Mouse (Mus musculus) neural tube, embryonic 10.5 days (tissue): ENCODE data around the gene Gata5.

Experiments used
- DNase-seq: peaks from one replicate; pipeline ENCODE4 v3.0.0-alpha.2; 2017; ENCODE audit warnings: low spot score; ENCODE audit errors: extremely low spot score

Gata5 gene

GRCm38 (mm10) chr2:180334551-180334986 is at the start of gene Gata5:
TSS of gene Gata5 (minus strand) at chr2:180334699.
- DNase-seq: peak; percentile 83

DNA sequence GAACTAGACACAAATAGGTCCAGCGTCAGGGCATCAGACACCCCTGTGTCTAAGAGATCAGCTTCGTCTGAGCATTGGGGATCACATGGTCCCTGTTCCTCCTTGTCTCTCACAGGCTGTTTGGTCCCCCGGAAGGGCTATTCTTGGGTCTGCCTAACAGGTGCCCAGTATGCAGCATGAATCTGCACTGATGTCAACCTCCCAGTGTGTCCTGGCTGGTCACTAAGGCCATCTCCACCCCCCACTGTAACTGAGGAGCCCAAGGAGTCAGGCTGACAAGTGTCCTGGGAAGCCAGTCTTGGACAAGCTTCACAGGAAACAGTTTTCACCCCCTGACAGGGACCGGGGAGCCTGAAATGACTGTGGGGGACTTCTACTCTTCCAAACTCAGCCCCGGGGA is 42.2 kb upstream of the Gata5 start:
- DNase-seq: no peak

DNA sequence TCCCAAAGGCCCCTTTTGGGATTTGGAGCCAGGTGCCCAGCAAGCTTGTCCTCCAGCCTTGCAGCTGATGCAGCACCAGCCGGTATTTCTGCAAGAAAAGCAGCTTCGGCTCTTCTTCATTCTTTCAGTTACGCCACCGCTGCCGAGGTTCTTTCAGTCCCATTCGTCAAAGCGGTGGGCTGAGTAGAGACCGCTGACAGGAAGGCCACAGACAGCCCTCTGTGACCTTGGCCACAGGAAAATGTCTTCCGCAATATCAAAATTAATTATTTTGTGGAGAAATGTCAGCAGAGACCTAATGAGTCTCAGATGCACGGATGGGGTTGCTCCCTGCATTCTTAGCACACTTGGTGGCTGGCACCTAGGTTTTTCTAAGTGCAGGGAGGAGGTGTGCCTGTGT is 38.8 kb upstream of the Gata5 start:
- no peak for DNase-seq

DNA sequence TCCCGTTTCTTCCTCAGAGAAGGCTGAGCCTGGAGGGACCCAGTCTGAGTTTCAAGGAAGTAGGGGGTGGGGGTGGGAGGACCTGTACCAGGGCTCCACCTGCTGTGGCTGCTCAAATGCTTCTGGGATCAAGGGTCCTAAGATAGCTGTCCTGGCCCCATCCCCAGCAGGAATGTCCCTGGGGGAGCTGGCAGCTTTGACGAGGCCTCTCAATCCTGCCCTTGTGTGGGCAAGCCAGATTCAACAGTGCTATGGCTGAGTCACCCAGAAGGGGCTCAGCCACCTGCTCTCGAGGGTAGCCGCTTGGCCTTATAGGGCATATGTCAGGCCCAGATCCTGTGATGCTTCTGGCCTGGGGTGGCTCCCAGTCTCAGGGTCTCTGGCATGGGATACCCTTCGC is 33.9 kb upstream of the Gata5 start:
- no peak for DNase-seq

GRCm38 (mm10) chr2:180367350-180367749 is 32.9 kb upstream of the Gata5 start:
- no peak for DNase-seq

DNA sequence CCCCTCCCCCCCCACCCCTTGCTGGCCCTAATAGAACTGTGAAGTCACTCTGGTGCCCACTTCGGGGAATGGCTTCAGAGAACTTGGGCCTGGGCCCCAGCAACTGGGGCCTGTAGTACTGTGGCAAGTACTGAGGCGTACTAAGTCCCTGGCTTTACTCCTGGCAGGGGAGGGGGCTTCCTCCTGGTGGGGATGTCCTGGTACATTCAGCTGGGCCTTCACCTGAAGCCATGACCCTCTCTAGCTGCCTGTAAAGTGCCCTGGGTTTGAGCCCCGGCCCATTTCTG is 28.9 kb upstream of the Gata5 start:
- no peak for DNase-seq

GRCm38 (mm10) chr2:180362585-180363433 is 28.3 kb upstream of the Gata5 start:
- DNase-seq: no peak

- no peak for DNase-seq
These were observed 24.6 kb upstream of the Gata5 start for GRCm38 (mm10) chr2:180359062-180359461.

GRCm38 (mm10) chr2:180353338-180353737 is 18.8 kb upstream of the Gata5 start:
- peak; percentile 65 for DNase-seq

DNA sequence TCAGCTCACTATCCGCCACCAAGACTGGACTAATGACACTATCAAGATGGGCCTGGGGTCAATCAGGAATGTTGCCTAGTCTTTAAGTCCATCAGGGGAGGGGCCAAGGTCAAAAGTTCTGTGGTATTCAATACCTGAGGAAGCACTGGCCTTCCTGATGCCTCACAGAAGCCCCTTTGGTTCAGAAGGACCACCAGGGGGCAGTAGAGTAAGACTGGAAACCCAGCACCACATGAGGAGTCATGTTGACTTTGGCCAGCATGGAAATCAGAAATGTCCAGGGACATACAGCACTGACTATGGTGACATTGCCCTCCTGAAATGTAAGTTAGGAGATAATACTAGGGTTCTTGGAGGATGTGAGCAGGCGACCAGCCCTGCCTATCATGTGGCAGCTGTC is 16.2 kb upstream of the Gata5 start:
- DNase-seq: no peak

DNA sequence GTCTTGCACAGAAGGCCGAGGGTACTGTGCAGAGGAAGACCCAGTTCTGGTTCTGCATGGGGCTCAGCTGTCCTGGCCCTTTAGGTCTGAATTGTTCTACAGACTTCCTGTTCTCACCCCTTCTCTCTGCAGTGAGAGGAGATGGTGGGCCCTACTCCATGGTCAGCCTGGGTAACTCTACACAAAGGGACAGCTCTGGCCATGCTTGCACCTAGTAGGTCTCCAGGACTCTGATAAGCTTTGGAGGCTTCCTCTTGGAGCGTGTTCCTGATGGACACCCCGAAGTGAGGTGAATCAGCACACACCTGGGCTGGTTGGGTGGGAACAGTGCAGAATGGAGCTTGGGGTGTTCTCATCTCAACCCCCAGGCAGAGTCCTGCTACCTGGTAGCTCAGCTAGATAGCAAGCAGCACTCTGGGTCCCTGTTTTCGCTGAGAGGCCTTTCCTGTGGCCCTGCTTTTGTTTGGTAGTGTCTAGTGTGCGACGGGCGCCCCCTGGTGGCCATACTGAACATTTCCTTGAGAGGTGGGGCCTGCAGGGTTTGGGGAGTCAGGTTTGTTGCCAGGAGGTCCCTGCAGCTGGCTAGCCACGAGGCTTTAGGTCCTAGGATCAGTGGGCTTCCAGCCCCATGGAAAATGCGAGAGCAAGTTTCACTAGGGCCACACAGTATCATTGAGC is 12.5 kb upstream of the Gata5 start:
- peak; percentile 91 for DNase-seq

DNA sequence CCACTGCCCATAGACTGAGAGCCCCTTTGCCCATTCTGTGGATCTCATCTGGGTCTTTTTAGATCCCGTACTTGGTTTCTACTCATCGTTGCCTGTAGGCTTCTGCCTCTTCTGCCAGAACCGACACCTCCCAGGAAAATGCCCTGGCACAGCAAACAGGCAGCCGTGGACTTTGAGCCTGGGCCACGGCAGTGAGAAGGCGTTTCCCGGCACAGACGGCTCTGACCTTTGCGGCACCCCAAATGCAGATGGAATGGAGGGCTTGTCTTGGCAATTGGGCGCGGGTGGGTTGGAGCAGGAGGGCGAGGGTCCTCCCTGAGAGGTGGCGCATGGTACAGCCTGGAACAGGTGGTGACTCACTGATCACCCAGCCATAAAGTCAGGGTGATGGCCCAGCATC is 8.6 kb upstream of the Gata5 start:
- no peak for DNase-seq

GRCm38 (mm10) chr2:180342189-180342588 is 7.7 kb upstream of the Gata5 start:
- no peak for DNase-seq

GRCm38 (mm10) chr2:180341229-180341628 is 6.7 kb upstream of the Gata5 start:
- no peak for DNase-seq

GRCm38 (mm10) chr2:180339886-180340285 is 5.4 kb upstream of the Gata5 start:
- no peak for DNase-seq

- DNase-seq: peak; percentile 64
These were observed 535 bp downstream of the Gata5 start for GRCm38 (mm10) chr2:180333778-180334550.

DNA sequence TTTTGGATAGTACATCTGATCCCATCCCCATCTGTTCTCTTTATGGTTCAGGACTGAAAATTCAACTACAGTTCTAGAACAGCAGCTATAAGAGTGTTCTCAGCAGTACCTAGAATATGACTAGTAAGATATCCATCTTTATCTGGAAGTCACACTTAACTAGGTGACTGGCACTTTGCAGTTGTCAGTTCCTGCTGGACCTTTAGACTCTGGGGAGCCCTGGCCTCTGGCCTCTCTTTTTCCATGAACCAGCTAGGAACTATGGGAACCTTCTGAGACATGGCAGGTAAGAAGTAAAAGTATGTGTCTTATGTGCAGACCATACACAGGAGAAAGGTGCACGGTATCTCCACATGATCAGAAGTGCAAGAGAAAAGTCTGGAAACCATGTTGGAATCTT is 5.0 kb downstream of the Gata5 start:
- DNase-seq: no peak

DNA sequence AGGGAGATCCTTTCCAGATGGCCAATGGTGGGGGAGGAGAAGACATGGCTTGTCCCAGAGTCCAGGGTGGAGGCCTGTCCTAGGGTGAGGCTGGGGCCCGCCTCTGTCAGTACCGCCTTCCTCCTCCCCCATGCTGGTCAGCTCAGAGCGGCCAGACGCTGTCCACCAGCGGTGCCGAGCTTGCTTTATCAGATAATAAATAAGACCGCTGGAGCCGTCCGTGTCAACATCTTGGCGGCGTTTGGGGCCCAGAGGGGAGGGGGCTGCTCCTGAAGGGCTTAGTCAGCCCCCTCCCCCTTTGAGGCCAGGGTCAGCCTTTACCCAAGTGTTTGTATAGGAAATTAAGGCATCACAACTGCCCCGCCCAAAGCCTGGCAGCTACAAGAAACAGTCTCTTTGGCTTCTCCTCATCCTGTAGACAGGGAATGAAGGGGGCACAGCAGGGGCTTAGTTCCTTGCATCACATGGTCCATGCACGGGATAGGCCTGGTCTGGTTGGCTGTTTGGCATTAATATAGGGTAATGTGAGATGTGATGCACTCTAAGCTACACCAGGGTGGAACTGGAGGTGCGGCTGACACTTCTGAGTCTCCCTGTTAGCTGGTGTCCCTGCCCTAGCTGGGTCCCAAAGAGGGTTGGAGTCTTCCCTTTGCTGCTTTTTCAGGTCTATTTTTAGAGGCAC is 11.7 kb downstream of the Gata5 start:
- DNase-seq: peak; percentile 47

DNA sequence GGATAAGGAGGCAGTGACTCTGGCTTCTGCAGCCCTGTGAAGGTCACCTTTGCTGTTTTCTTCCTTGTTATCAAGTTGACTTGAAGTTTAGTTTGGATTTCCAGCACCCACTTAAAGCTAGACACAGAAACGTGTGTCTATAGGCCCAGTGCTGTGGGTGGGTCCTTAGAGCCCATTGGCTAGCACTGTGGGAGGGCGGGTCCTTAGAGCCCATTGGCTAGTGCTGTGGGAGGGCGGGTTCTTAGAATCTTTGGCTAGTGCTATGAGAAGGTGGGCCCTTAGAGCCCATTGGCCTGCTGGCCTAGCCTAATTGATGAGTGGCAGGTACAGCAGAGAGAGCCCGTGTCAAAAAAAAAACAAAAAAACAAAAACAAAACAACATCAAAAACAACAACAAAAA is 14.3 kb downstream of the Gata5 start:
- no peak for DNase-seq

GRCm38 (mm10) chr2:180317591-180317990 is 16.9 kb downstream of the Gata5 start:
- no peak for DNase-seq

- DNase-seq: no peak
These were observed 20.2 kb downstream of the Gata5 start for GRCm38 (mm10) chr2:180314292-180314691.

- DNase-seq: no peak
These were observed 23.4 kb downstream of the Gata5 start for GRCm38 (mm10) chr2:180311147-180311546.
